Mouse (Mus musculus): ENCODE measurements around the gene Tcaf1. TPM values are rescaled to one million over a fixed set of nuclear protein-coding genes. Genes with fewer than 3 reads are reported as not detected.

The Tcaf1 gene
- total RNA-seq, 2 experiments from 2014 or later: 231 to 242 TPM

DNA sequence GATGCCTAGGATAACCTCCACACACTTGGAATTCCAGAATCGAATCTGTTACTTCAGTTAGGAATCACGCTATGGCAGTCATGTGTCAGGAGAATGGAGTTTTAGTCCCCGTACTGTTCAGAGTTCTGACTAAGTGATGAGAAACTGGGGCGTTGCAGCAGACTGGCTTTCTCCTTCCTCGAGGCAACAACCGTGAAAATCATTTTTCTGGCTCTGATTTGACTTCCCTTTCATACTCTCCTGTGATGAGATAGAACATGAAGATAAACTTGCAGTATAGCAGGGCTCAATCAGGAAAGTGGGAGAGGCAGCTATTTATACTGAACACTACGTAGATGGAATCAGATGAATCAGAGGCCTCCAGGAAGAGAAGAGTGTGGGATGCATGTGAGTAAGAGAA is 29.8 kb downstream of the Tcaf1 start:
- TF ChIP-seq CTCF (IDR thresholded peaks at IDR 0.05): no peak
- Histone ChIP-seq H3K4me3 (no peak overlapping the region), H3K27ac (peak overlapping the region; percentile 34; the same call in 1 of the 2 replicates)
- intact Hi-C loops (cut with DNase I): no loop called here
- DNase-seq (ENCODE audit: extremely low spot score in 1 of 2, low spot score in 2 of 2): no peak

DNA sequence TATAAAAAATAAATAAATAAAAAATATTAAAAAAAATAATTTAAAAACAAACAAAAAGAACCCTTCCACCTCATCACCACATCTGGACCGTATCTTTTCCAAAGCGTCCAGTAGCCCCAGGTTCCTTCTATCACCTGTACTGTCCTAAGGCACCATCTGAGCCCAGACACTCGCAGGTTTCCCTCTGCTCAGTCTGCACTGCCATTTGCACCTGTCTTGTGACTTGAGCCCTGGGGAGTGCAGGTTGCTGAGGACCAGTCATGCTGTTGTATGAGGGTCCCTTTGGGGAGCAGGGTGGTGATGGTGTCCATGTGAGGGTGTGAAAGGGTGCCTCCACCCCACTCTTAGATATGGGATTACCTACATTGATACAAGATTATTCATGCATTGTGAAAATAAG is 33.9 kb downstream of the Tcaf1 start:
- no peak overlapping the region for H3K4me3 ChIP-seq
- DNase-seq (ENCODE audit: extremely low spot score in 1 of 2, low spot score in 2 of 2): no peak
- no peak overlapping the region for H3K27ac ChIP-seq
- TF ChIP-seq CTCF (IDR thresholded peaks at IDR 0.05): no peak
- intact Hi-C loops (cut with DNase I): loop anchor here (10.0 kb wide), 1 partner anchor 401 kb away; no protein-coding TSS in a partner anchor

DNA sequence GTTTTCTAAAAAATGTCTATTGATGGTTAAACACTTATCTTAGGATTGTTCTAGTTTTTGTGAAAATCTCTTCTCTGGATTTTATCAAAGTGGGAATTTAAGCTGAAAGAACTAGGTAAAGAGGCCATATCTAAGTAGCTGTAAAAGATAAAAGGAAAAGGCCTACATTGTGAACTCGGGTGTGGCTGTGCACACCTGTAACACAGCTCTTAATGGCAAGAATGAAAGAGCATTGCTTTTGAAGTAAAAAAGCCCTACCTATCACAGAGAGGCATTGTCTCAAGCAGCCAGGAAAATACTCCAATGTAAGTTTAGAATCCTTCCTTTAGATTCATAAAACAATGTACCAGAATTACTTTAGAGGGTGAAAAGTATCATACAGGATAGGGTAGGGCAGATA is 38.1 kb downstream of the Tcaf1 start:
- intact Hi-C loops (cut with DNase I): loop anchor here (10.0 kb wide), 1 partner anchor 397 kb away; no protein-coding TSS in a partner anchor
- DNase-seq (ENCODE audit: extremely low spot score in 1 of 2, low spot score in 2 of 2): no peak
- Histone ChIP-seq H3K4me3 (no peak overlapping the region), H3K27ac (no peak overlapping the region)
- TF ChIP-seq CTCF (IDR thresholded peaks at IDR 0.05): no peak

- no peak for DNase-seq (ENCODE audit: extremely low spot score in 1 of 2, low spot score in 2 of 2)
- intact Hi-C loops (cut with DNase I): no loop called here
Observed at GRCm38 (mm10) chr6:42667722-42668121, 42.2 kb downstream of the Tcaf1 start.

DNA sequence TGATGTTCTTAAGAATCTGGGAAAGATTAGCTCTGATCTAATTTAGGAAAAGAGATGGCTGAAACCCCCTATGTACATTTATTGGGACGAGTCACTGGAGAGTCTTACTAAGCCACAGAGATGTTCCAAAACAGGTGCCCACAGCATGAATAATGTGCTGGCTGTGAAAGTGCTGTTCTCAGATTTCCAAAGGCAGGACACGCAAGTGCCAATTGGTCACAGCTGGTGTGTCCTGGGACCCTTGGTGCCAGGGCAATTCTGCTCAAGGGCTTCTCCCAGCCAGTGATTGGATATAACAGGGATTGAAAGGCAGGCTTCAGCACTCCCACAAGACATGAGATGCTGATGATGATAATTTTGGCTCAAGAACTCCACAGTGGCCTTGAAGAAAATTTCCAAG is 48.1 kb downstream of the Tcaf1 start:
- no peak overlapping the region for H3K27ac ChIP-seq
- no peak for DNase-seq (ENCODE audit: extremely low spot score in 1 of 2, low spot score in 2 of 2)
- H3K4me3 ChIP-seq: no peak overlapping the region
- intact Hi-C loops (cut with DNase I): no loop called here
- TF ChIP-seq CTCF (IDR thresholded peaks at IDR 0.05): no peak

More at GRCm38 (mm10) chr6:42667722-42668121, 42.2 kb downstream of the Tcaf1 start:
- no peak for TF ChIP-seq CTCF (IDR thresholded peaks at IDR 0.05)
- H3K27ac ChIP-seq: no peak overlapping the region
- no peak overlapping the region for H3K4me3 ChIP-seq

- Histone ChIP-seq H3K27ac (no peak within 1 kb of the TSS), H3K4me3 (peak within 1 kb of the TSS; percentile 38)
- peak; percentile 36 to 64 for DNase-seq (ENCODE audit: extremely low spot score in 1 of 2, low spot score in 2 of 2)
- intact Hi-C loops (cut with DNase I): no loop called here
- peak; percentile 80 for TF ChIP-seq CTCF (IDR thresholded peaks at IDR 0.05)
Observed at GRCm38 (mm10) chr6:42644912-42645549, 64.9 kb downstream of the Tcaf1 start, which contains the start of gene Tcaf2. TSS of gene Tcaf2 (minus strand) at chr6:42645254.

DNA sequence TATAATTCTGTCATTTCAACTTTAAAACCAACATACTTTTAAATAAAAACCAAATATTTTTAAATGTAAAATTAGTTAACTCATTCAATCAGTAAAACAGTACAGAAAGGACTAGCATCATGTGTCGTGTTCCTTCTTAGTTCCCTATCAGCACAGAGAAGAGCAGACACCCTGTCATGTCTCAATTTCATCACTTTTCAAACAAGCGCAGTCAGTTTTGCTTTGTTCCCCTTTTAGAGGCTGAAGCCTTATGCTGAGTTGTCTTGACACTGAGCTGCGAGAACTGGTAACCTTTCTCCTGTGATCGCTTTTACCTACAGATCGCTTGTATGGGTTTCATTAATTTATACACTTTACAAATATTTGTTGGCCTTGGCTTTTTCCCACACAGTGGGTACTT is 75.5 kb downstream of the Tcaf1 start:
- H3K4me3 ChIP-seq: no peak overlapping the region
- intact Hi-C loops (cut with DNase I): no loop called here
- DNase-seq (ENCODE audit: extremely low spot score in 1 of 2, low spot score in 2 of 2): no peak
- H3K27ac ChIP-seq: no peak overlapping the region
- TF ChIP-seq CTCF (IDR thresholded peaks at IDR 0.05): no peak

GRCm38 (mm10) chr6:42631395-42631794 is 78.5 kb downstream of the Tcaf1 start:
- TF ChIP-seq CTCF (IDR thresholded peaks at IDR 0.05): peak; percentile 30
- intact Hi-C loops (cut with DNase I): no loop called here
- no peak overlapping the region for H3K4me3 ChIP-seq

More at GRCm38 (mm10) chr6:42631395-42631794, 78.5 kb downstream of the Tcaf1 start:
- no peak for DNase-seq (ENCODE audit: extremely low spot score in 1 of 2, low spot score in 2 of 2)
- H3K27ac ChIP-seq: no peak overlapping the region

Other genes starting within 250 kb of the Tcaf1 start
- not detected for gene Olfr458, start 244.9 kb downstream of the Tcaf1 start, total RNA-seq (2021)
- not detected for gene Olfr457, start 233.8 kb downstream of the Tcaf1 start, total RNA-seq (2021)
- gene Olfr456, start 222.9 kb downstream of the Tcaf1 start, total RNA-seq (2021): not detected
- gene Olfr455, start 162.5 kb downstream of the Tcaf1 start, total RNA-seq (2021): not detected
- not detected for gene Tcaf3, start 112.4 kb downstream of the Tcaf1 start, total RNA-seq (2021)
- gene Tcaf2, start 64.8 kb downstream of the Tcaf1 start, total RNA-seq (2021): under 1 TPM; 0.68 to 0.84 TPM
- gene Olfr453, start 29.3 kb upstream of the Tcaf1 start, total RNA-seq (2021): not detected
- not detected for gene Olfr38, start 46.3 kb upstream of the Tcaf1 start, total RNA-seq (2021)
- gene Olfr452, start 75.0 kb upstream of the Tcaf1 start, total RNA-seq (2021): not detected
- gene Olfr450, start 101.9 kb upstream of the Tcaf1 start, total RNA-seq (2021): not detected
- gene Olfr449, start 124.3 kb upstream of the Tcaf1 start, total RNA-seq (2021): not detected
- gene Olfr448, start 180.4 kb upstream of the Tcaf1 start, total RNA-seq (2021): not detected
- not detected for gene Olfr447, start 198.8 kb upstream of the Tcaf1 start, total RNA-seq (2021)
- not detected for gene Olfr446, start 211.3 kb upstream of the Tcaf1 start, total RNA-seq (2021)
- not detected for gene Olfr444, start 239.0 kb upstream of the Tcaf1 start, total RNA-seq (2021)

Data from left cerebral cortex, adult 2 months (tissue).